Mouse (Mus musculus): ENCODE results near the gene Enpp5. TPM values are rescaled to one million over a fixed set of nuclear protein-coding genes. Genes with fewer than 3 reads are reported as not detected.

Enpp5 gene
- total RNA-seq, 2 experiments from 2014 or later: 5.9 to 7.0 TPM

- no peak for DNase-seq
These were observed 12.9 kb downstream of the Enpp5 start for GRCm38 (mm10) chr17:44091512-44091911.

GRCm38 (mm10) chr17:44100486-44100885, 21.9 kb downstream of the Enpp5 start:
- no peak for DNase-seq

GRCm38 (mm10) chr17:44100906-44101305, 22.3 kb downstream of the Enpp5 start:
- DNase-seq: no peak

GRCm38 (mm10) chr17:44101961-44102360, 23.3 kb downstream of the Enpp5 start:
- DNase-seq: no peak

GRCm38 (mm10) chr17:44105287-44106138, 26.9 kb downstream of the Enpp5 start, which contains the start of gene Enpp4:
TSS of gene Enpp4 (minus strand) at chr17:44105809.
- peak; percentile 86 for DNase-seq

- DNase-seq: no peak
These were observed 29.7 kb downstream of the Enpp5 start for GRCm38 (mm10) chr17:44108331-44108730.

- DNase-seq: no peak
These were observed 38.0 kb downstream of the Enpp5 start for GRCm38 (mm10) chr17:44116584-44116983.

GRCm38 (mm10) chr17:44117721-44118120, 39.1 kb downstream of the Enpp5 start:
- no peak for DNase-seq

- no peak for DNase-seq
These were observed 39.6 kb downstream of the Enpp5 start for GRCm38 (mm10) chr17:44118231-44118630.

- DNase-seq: no peak
These were observed 42.9 kb downstream of the Enpp5 start for GRCm38 (mm10) chr17:44121366-44122100.

- no peak for DNase-seq
These were observed 50.6 kb downstream of the Enpp5 start for GRCm38 (mm10) chr17:44129092-44129750.

- peak; percentile 79 for DNase-seq
These were observed 51.8 kb downstream of the Enpp5 start for GRCm38 (mm10) chr17:44130429-44130828.

- no peak for DNase-seq
These were observed 55.5 kb downstream of the Enpp5 start for GRCm38 (mm10) chr17:44134106-44134505.

GRCm38 (mm10) chr17:44134545-44134944, 55.9 kb downstream of the Enpp5 start:
- no peak for DNase-seq

- DNase-seq: no peak
These were observed 57.4 kb downstream of the Enpp5 start for GRCm38 (mm10) chr17:44136018-44136417.

Other genes with a start within 250 kb of the Enpp5 start
- 10 to 100 TPM; 13.8 to 14.5 TPM for gene Enpp4, start 27.0 kb downstream of the Enpp5 start, total RNA-seq (2021)
- 10 to 100 TPM; 76.5 TPM for gene Clic5, start 109.8 kb downstream of the Enpp5 start, total RNA-seq (2021)

Data from gastrocnemius, postnatal 10 days (tissue).